Mouse (Mus musculus): Measurements from ENCODE around the gene Ppm1g.

Gene Ppm1g

GRCm38 (mm10) chr5:31192939-31193630 is 27.4 kb downstream of the Ppm1g start, which contains the start of the genes Snx17 and Eif2b4:
Gene Snx17 (plus strand): TSS chr5:31193227.
Gene Eif2b4 (minus strand): TSS chr5:31193430.
- peak; percentile 99 for DNase-seq (ENCODE audit: low read depth, low spot score)

GRCm38 (mm10) chr5:31192045-31192938 is 28.2 kb downstream of the Ppm1g start:
- no peak for DNase-seq (ENCODE audit: low read depth, low spot score)

GRCm38 (mm10) chr5:31190201-31190600 is 30.3 kb downstream of the Ppm1g start:
- no peak for DNase-seq (ENCODE audit: low read depth, low spot score)

GRCm38 (mm10) chr5:31188223-31188840 is 32.2 kb downstream of the Ppm1g start:
- no peak for DNase-seq (ENCODE audit: low read depth, low spot score)

GRCm38 (mm10) chr5:31183678-31184077 is 36.8 kb downstream of the Ppm1g start:
- DNase-seq (ENCODE audit: low read depth, low spot score) = no peak

GRCm38 (mm10) chr5:31181183-31181770 is 39.2 kb downstream of the Ppm1g start:
- no peak for DNase-seq (ENCODE audit: low read depth, low spot score)

- DNase-seq (ENCODE audit: low read depth, low spot score) = peak; percentile 95
Measured at GRCm38 (mm10) chr5:31179766-31180630, 40.5 kb downstream of the Ppm1g start, which contains the start of the genes Gm29609 and Gtf3c2. Gene Gm29609 (minus strand): TSS chr5:31179911. Gene Gtf3c2 (minus strand): TSS chr5:31180144.

GRCm38 (mm10) chr5:31179301-31179765 is 41.2 kb downstream of the Ppm1g start:
- DNase-seq (ENCODE audit: low read depth, low spot score) = no peak

GRCm38 (mm10) chr5:31168630-31169029 is 51.9 kb downstream of the Ppm1g start:
- DNase-seq (ENCODE audit: low read depth, low spot score) = no peak

GRCm38 (mm10) chr5:31164878-31165277 is 55.6 kb downstream of the Ppm1g start:
- no peak for DNase-seq (ENCODE audit: low read depth, low spot score)

GRCm38 (mm10) chr5:31162462-31162861 is 58.0 kb downstream of the Ppm1g start:
- DNase-seq (ENCODE audit: low read depth, low spot score) = no peak

- DNase-seq (ENCODE audit: low read depth, low spot score) = peak; percentile 53
Measured at GRCm38 (mm10) chr5:31154152-31154553, 66.3 kb downstream of the Ppm1g start, which contains the start of gene Mpv17. Gene Mpv17 (minus strand): TSS chr5:31154251.

- no peak for DNase-seq (ENCODE audit: low read depth, low spot score)
Measured at GRCm38 (mm10) chr5:31153516-31154151, 66.9 kb downstream of the Ppm1g start.

Measured in retina, postnatal 7 days (tissue).